Mouse (Mus musculus) cerebellum, adult 2 months (tissue): ENCODE data around the gene Brk1. TPM values are rescaled to one million over a fixed set of nuclear protein-coding genes. Genes with fewer than 3 reads are reported as not detected.

ENCODE experiments used
- DNase-seq, 2 experiments: peaks; one replicate each; pipeline ENCODE4 v3.0.0; 2021
- H3K27ac ChIP-seq: fragments of 200-500 bp; 2 replicates; pipeline ENCODE4 v1.5.1; 2012; ENCODE audit warnings: low read length, control low read depth, inconsistent platforms; ENCODE audit not compliant: insufficient read depth
- H3K27me3 ChIP-seq: fragments of 200-500 bp; 2 replicates; pipeline ENCODE4 v1.6.1; 2012; ENCODE audit warnings: inconsistent platforms, mild to moderate bottlenecking, low read length, moderate library complexity; ENCODE audit not compliant: control insufficient read depth, insufficient read depth
- H3K4me1 ChIP-seq: fragments of 200-500 bp; 2 replicates; pipeline ENCODE4 v1.6.1; 2011; ENCODE audit warnings: low read length; ENCODE audit not compliant: control insufficient read depth, insufficient read depth
- H3K4me3 ChIP-seq: fragments of 200-500 bp; replicated peaks from 2 replicates; pipeline ENCODE3; 2011; ENCODE audit warnings: mild to moderate bottlenecking, low read depth, low read length, control low read depth; ENCODE audit not compliant: insufficient read depth
- CTCF ChIP-seq: fragments of 200-500 bp; IDR thresholded peaks from 2 replicates; pipeline ENCODE4 v1.5.1; 2011; ENCODE audit warnings: low read depth, mild to moderate bottlenecking, control low read depth, low read length, moderate library complexity, borderline replicate concordance; ENCODE audit not compliant: insufficient read depth
- POLR2A ChIP-seq: fragments of 200-500 bp; IDR thresholded peaks from 2 replicates; pipeline ENCODE4 v1.6.1; 2011; ENCODE audit warnings: low read length, control low read depth, borderline replicate concordance; ENCODE audit not compliant: insufficient read depth
- WGBS: fragments of 180-500 bp; shearing (Covaris S2); methylation state at CpG from one replicate; pipeline ENCODE4 v1.1.7; 2018; 5-methylcytosine and 5-hydroxymethylcytosine counted together
- polyA plus RNA-seq: library from polyadenylated mRNA; depleted of rRNA; stranded (reverse); fragments of >200 nt; gene quantifications from 2 replicates; pipeline ENCODE4 v1.2.3, GENCODE M21; 2012

The Brk1 gene
- polyA plus RNA-seq, 1 experiment = 238 TPM

DNA sequence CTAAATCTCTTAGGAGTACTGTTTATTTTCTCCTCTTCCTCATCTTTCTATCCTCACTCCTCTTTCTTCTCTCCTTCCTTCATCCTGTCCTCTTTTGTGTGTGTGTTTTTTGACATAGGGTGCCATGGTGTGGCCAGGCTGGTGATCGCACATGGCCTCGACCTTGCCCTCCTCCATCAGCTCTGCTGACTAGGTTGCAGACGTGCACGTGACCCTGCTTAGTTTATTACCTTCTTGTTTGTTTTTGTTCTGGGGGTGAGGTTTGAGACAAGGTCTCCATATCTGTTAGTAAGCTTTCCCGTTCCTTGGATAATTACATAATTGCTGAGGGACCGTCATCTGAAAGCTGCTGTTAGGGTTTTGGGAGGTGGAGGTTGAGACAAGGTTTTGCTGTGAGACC, 4.3 kb downstream of the Brk1 start:
- no peak for TF ChIP-seq CTCF
- Histone ChIP-seq H3K4me1 (peaks cover 2% of the 10 kb centered on the region), H3K27me3 (no peaks in the 10 kb centered on the region), H3K27ac (no peak overlapping the region), H3K4me3 (no peak overlapping the region)
- WGBS = 78% methylated on average over 6 of the region's 6 CpGs
- no peak for DNase-seq

DNA sequence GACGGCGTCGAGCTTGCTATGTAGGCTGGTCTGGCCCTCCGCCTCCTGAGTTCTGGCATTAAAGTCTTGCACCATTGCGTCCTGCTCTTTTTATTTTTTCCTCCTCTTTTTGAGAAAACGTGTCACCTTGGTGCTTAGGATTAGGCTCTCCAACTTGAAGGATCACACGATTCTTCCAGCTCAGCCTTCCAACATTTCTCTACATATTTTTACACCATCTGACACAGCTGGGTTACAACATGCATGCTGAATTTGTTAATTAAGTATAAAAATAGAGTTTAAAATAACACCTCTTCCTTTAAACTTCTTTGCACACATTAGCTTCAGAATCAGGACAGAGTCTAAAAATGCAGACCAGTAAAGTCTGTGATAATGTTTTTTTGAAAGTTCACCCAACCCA, 4.7 kb downstream of the Brk1 start:
- peaks cover 2% of the 10 kb centered on the region for H3K4me1 ChIP-seq
- WGBS = 81% methylated on average over 7 of the region's 7 CpGs
- no peaks in the 10 kb centered on the region for H3K27me3 ChIP-seq
- H3K27ac ChIP-seq = no peak overlapping the region
- H3K4me3 ChIP-seq = no peak overlapping the region
- no peak for TF ChIP-seq POLR2A
- no peak for TF ChIP-seq CTCF
- DNase-seq = no peak

DNA sequence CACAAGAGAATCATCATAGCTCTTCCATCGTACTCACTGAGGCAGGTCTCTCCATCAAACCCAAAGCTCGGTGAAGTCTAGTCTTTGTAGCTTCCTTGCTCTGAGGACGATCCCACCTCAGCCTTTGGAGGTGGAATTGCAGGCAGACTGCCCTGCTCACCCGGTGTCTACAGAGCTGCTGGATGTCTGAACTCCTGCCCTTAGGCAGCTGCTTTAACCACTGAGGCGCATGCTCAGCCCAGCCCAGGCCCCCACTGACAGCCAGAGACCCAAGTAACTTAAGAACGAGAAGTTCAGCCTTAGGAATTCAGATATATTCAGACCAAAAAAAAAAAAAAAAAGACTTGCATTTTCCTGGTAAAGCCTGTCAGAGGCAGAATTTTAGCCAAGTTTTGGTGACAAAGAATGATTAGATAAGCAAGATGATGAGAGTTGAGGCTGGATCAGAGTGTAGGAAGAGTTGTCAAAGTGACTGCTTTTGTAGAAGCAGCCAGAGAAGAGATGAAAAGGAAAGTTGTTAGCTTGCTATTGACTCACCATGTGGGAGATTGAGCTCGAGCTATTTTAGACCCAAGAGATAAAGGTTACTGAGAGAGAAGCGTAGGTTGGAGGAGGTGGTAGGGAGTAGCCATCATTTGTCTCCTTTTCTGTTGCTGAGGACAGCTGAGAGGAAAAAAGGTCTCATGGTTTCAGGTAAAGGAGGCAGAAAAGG, 7.8 kb downstream of the Brk1 start:
- Histone ChIP-seq H3K27ac (no peak overlapping the region), H3K27me3 (no peaks in the 10 kb centered on the region), H3K4me1 (no peaks in the 10 kb centered on the region; the same call in 1 of the 2 replicates), H3K4me3 (no peak overlapping the region)
- DNase-seq = no peak
- no peak for TF ChIP-seq CTCF
- TF ChIP-seq POLR2A = no peak
- 78% methylated on average over 8 of the region's 8 CpGs for WGBS

DNA sequence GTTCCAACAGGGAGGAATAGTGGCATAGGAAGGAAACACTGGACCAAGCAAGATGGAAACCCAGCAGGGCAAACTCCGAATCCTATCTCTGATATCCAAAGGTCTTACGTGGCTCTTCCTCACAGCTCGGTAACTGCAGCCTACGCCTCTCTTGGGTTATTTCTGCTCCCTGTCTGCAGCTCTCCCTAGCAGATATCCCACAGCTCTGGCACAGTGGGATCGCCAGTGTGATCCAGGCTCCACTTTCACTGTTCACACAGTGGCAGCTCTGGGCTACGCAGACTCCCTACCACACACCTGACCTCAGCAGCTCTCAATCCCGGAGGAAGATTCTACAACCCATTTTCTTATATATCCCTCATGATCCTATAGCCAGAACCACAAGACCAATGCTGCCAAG, 9.6 kb downstream of the Brk1 start:
- Histone ChIP-seq H3K27me3 (no peaks in the 10 kb centered on the region), H3K27ac (no peak overlapping the region), H3K4me3 (no peak overlapping the region), H3K4me1 (no peaks in the 10 kb centered on the region; the same call in 1 of the 2 replicates)
- no peak for TF ChIP-seq POLR2A
- no peak for TF ChIP-seq CTCF
- DNase-seq = no peak
- 94% methylated on average over 7 of the region's 7 CpGs for WGBS

DNA sequence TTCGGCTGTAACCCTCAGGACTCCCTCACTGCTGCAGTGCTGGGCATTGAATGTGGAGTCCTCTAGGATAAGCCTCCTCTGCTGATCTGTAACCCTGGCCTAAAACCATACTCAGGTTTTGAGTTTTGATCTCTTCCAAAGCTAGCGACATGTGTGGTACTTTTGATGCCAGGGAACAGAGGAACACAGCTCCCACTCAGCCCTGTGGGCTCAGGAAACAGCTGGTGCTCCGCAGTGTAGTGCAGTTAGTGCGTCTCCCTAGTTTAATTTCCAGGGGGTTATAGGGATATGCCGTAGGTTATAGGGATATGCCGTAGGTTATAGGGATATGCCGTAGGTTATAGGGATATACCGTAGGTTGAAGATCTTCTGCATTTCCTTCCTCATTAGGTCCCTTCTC, 10.4 kb downstream of the Brk1 start:
- DNase-seq = no peak
- WGBS = 94% methylated on average over 8 of the region's 8 CpGs
- no peak for TF ChIP-seq POLR2A
- no peak for TF ChIP-seq CTCF
- no peaks in the 10 kb centered on the region for H3K27me3 ChIP-seq
- H3K27ac ChIP-seq = no peak overlapping the region
- H3K4me1 ChIP-seq = no peaks in the 10 kb centered on the region; the same call in 1 of the 2 replicates
- H3K4me3 ChIP-seq = no peak overlapping the region

DNA sequence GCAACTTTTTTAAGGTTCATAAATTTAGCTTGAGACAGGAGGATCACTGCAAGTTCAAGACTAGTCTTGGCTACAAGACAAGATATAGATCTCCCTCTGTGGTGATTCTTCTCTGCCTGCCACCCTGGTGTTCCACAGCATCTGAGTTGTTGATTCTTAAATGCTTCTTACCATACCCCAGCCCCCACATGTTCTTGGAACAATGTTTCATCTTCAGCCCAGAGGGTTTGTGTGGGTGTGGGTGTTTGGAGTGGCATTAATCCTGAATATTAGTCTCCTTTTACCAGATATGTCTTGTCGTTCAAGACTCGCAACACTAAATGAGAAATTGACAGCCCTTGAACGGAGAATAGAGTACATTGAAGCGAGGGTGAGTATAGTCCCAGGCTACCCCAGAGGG, 10.9 kb downstream of the Brk1 start:
- Histone ChIP-seq H3K4me1 (no peaks in the 10 kb centered on the region; the same call in 1 of the 2 replicates), H3K4me3 (no peak overlapping the region), H3K27ac (no peak overlapping the region), H3K27me3 (no peaks in the 10 kb centered on the region)
- 95% methylated on average over 4 of the region's 4 CpGs for WGBS
- TF ChIP-seq POLR2A (no peak), CTCF (no peak)
- no peak for DNase-seq

DNA sequence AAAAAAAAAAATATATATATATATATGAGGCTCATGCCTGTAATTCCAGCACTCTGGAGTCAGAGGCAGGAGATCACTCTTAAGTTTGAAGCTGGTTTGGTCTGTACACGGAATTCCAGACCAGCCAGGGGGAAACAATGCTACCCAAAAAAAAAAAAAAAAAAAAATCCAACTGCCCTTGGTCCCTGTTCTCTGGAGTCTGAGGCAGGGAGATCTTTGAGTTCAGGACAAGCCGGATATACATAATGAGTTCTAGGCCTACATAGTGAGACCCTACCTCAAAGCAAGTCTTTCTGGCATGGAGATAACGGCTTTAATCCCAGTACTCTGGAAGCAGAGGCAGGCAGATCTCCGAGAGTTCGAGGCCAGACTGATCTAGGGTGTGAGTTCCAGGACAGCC, 18.8 kb downstream of the Brk1 start:
- WGBS = 55% methylated on average over 5 of the region's 5 CpGs
- TF ChIP-seq POLR2A (no peak), CTCF (no peak)
- Histone ChIP-seq H3K27me3 (no peaks in the 10 kb centered on the region), H3K4me1 (no peaks in the 10 kb centered on the region), H3K27ac (no peak overlapping the region), H3K4me3 (peak overlapping the region; percentile 59)
- DNase-seq = no peak

DNA sequence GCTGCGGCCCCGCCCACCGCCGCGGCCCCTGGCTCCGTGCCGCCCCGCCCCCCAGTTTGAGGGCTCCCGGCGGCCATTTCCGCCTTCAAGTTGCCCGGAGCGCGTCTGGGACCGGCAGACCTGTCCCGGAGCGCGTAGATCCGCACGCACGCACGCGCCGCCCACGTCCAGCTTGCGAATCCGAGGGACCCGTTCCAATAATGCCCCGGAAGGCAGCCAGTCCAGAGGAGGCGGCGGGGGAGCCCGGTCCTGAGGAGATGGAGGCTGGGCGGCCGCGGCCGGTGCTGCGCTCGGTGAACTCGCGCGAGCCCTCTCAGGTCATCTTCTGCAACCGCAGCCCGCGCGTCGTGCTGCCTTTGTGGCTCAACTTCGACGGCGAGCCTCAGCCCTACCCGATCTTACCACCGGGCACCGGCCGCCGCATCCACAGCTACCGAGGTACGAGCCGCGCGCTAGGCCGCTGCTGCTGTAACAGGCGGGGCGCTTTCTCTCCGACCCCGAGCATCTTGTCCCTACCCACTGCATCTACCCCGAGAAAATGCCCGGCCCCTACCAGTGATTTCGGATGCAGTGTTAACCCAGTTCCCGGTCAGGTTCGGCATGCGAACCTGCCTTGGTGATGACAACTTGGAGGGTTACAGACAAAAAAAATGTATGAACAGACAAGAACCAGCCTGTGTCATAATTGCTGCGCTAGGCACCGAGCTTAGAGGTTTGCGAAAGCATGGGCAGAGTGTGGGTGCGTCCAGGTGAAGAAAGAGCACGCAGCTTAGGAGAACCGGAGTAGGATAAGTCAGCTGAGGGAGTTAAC, 19.6 kb downstream of the Brk1 start, which contains the start of gene Vhl:
Gene Vhl, plus strand, starts transcription at position 19 of the 811 bp plus-strand sequence.
- no peaks in the 10 kb centered on the region for H3K4me1 ChIP-seq
- H3K4me3 ChIP-seq = peak within 1 kb of the TSS; percentile 70
- no peaks in the 10 kb centered on the region for H3K27me3 ChIP-seq
- 1% methylated on average over 76 of the region's 76 CpGs for WGBS
- TF ChIP-seq CTCF = no peak
- TF ChIP-seq POLR2A = 0 out of 2 replicates have a peak, but pooled peaks have one; percentile 31
- peak within 1 kb of the TSS; percentile 39 for H3K27ac ChIP-seq
- DNase-seq = peak; percentile 85
